Mouse (Mus musculus): Measurements from ENCODE around the gene Plgrkt. TPM values are rescaled to one million over a fixed set of nuclear protein-coding genes. Genes with fewer than 3 reads are reported as not detected.

Gene Plgrkt
- polyA plus RNA-seq, 1 experiment from 2014 or later: 68.4 TPM

DNA sequence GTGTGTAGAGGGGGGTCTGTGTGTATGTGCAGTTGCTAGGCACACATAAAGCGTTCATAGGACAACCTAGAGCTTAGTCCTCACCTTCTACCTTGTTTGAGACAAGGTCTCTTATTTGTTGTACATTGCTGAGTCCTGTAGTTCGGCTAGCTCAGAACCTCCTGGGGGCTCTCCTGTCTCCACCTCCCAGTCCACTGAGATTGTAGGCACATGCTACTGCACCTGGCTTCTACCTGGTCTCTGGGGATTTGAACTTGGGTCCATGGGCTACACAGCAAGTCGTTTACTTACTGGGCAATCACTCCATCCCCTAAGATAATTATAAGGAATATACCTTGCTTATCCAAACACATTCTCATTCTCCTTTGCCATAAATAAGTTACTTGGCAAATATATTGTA lies 5.4 kb upstream of the Plgrkt start:
- no peak for ATAC-seq (ENCODE audit: low FRiP score)
- DNase-seq (ENCODE audit: low spot score): no peak
- H3K4me2 ChIP-seq (replicated peaks; ENCODE audit: low read depth, low read length): no peak overlapping the region
- H3K27me3 ChIP-seq (ENCODE audit: control insufficient read depth, insufficient read depth, low read length): no peaks in the 10 kb centered on the region
- H3K9ac ChIP-seq (ENCODE audit: low read depth, low read length): no peak overlapping the region
- no peak overlapping the region for H3K27ac ChIP-seq (ENCODE audit: low read depth, low read length)
- H3K4me1 ChIP-seq (replicated peaks; ENCODE audit: control insufficient read depth, insufficient read depth, low read length): no peaks in the 10 kb centered on the region
- no peaks in the 10 kb centered on the region for H3K9me3 ChIP-seq (ENCODE audit: control insufficient read depth, low read length)
- no peaks in the 10 kb centered on the region for H3K36me3 ChIP-seq (ENCODE audit: control insufficient read depth, insufficient read depth, low read length)
- WGBS: 95% methylated on average over 3 of the region's 3 CpGs
- no peak overlapping the region for H3K4me3 ChIP-seq (ENCODE audit: low read depth, low read length)

GRCm38 (mm10) chr19:29372138-29372537 lies 4.9 kb upstream of the Plgrkt start:
- DNase-seq (ENCODE audit: low spot score) (no peak), ATAC-seq (ENCODE audit: low FRiP score) (no peak)
- no peak overlapping the region for H3K4me2 ChIP-seq (replicated peaks; ENCODE audit: low read depth, low read length)
- no peak overlapping the region for H3K4me3 ChIP-seq (ENCODE audit: low read depth, low read length)
- H3K27ac ChIP-seq (ENCODE audit: low read depth, low read length): no peak overlapping the region
- no peaks in the 10 kb centered on the region for H3K27me3 ChIP-seq (ENCODE audit: control insufficient read depth, insufficient read depth, low read length)
- 82% methylated on average over 4 of the region's 4 CpGs for WGBS
- H3K9me3 ChIP-seq (ENCODE audit: control insufficient read depth, low read length): no peaks in the 10 kb centered on the region
- no peak overlapping the region for H3K9ac ChIP-seq (ENCODE audit: low read depth, low read length)
- H3K4me1 ChIP-seq (replicated peaks; ENCODE audit: control insufficient read depth, insufficient read depth, low read length): peaks cover 3% of the 10 kb centered on the region; the same call in 1 of the 2 replicates
- no peaks in the 10 kb centered on the region for H3K36me3 ChIP-seq (ENCODE audit: control insufficient read depth, insufficient read depth, low read length)

- no peaks in the 10 kb centered on the region for H3K9me3 ChIP-seq (ENCODE audit: control insufficient read depth, low read length)
- no peaks in the 10 kb centered on the region for H3K36me3 ChIP-seq (ENCODE audit: control insufficient read depth, insufficient read depth, low read length)
- WGBS: 82% methylated on average over 18 of the region's 18 CpGs
- H3K9ac ChIP-seq (ENCODE audit: low read depth, low read length): no peak overlapping the region
- ATAC-seq (ENCODE audit: low FRiP score) (no peak), DNase-seq (ENCODE audit: low spot score) (no peak)
- H3K4me2 ChIP-seq (replicated peaks; ENCODE audit: low read depth, low read length): no peak overlapping the region
- no peaks in the 10 kb centered on the region for H3K27me3 ChIP-seq (ENCODE audit: control insufficient read depth, insufficient read depth, low read length)
- no peak overlapping the region for H3K27ac ChIP-seq (ENCODE audit: low read depth, low read length)
- H3K4me3 ChIP-seq (ENCODE audit: low read depth, low read length): no peak overlapping the region
- H3K4me1 ChIP-seq (replicated peaks; ENCODE audit: control insufficient read depth, insufficient read depth, low read length): peaks cover 3% of the 10 kb centered on the region; the same call in 1 of the 2 replicates
These were observed 4.3 kb upstream of the Plgrkt start for GRCm38 (mm10) chr19:29371284-29372081.

DNA sequence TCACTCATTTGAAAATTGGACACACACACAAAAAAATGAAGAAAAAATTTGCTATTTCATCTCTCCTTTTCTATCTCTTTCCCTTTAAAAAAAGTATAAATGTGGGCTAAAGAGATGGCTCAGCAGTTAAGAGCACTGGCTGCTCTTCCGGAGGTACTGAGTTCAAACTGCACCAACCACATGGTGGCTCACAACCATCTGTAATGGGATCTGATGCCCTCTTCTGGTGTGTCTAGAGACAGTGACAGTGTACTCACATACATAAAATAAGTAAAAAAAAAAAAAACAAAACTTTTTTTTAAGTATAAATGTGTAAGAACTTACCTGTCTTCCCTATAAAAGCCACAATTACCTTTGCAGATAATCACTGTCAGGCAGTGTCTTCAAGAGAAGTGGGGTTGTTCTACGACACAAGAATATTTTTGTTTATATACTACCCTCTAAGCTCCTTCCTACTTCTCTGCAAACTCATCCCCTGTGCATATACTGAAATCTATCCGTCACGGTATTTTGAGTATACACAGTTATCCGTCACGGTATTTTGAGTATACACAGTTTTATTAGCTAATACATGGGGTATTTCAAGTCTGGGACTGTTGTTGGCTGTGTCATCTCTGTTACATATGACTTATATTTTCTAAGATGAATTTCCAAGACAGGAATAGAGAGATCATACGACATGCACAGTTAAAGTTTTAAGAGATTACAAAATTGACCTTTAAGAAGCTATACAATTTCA lies 3.5 kb upstream of the Plgrkt start:
- ATAC-seq (ENCODE audit: low FRiP score) (no peak), DNase-seq (ENCODE audit: low spot score) (no peak)
- H3K4me1 ChIP-seq (replicated peaks; ENCODE audit: control insufficient read depth, insufficient read depth, low read length): peaks cover 3% of the 10 kb centered on the region; the same call in 1 of the 2 replicates
- no peak overlapping the region for H3K4me2 ChIP-seq (replicated peaks; ENCODE audit: low read depth, low read length)
- no peak overlapping the region for H3K9ac ChIP-seq (ENCODE audit: low read depth, low read length)
- 90% methylated on average over 7 of the region's 7 CpGs for WGBS
- no peaks in the 10 kb centered on the region for H3K9me3 ChIP-seq (ENCODE audit: control insufficient read depth, low read length)
- no peak overlapping the region for H3K4me3 ChIP-seq (ENCODE audit: low read depth, low read length)
- H3K27me3 ChIP-seq (ENCODE audit: control insufficient read depth, insufficient read depth, low read length): no peaks in the 10 kb centered on the region
- no peaks in the 10 kb centered on the region for H3K36me3 ChIP-seq (ENCODE audit: control insufficient read depth, insufficient read depth, low read length)
- no peak overlapping the region for H3K27ac ChIP-seq (ENCODE audit: low read depth, low read length)

DNA sequence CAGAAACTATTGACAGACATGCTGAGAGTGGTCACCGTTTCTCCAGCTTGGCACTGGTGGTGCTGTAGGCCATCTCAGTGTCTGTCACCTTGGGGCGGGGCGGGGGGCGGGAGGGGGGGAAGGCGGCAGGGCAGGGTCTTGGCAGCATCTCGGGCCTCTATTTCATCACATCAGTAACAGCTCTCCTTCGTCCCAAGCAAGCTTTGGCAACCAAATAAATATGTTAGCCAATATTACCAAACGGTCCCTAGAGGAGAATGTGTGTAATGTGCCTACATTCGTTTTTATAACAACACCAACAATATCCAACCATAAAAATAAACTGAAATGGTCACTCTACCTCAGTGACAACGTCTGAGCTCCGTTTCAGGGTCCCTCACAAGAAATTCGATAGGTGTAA lies 2.9 kb upstream of the Plgrkt start:
- H3K4me1 ChIP-seq (replicated peaks; ENCODE audit: control insufficient read depth, insufficient read depth, low read length): peaks cover 3% of the 10 kb centered on the region; the same call in 1 of the 2 replicates
- 76% methylated on average over 12 of the region's 12 CpGs for WGBS
- no peaks in the 10 kb centered on the region for H3K27me3 ChIP-seq (ENCODE audit: control insufficient read depth, insufficient read depth, low read length)
- H3K9ac ChIP-seq (ENCODE audit: low read depth, low read length): no peak overlapping the region
- H3K36me3 ChIP-seq (ENCODE audit: control insufficient read depth, insufficient read depth, low read length): no peaks in the 10 kb centered on the region
- DNase-seq (ENCODE audit: low spot score): no peak
- ATAC-seq (ENCODE audit: low FRiP score): no peak
- H3K4me3 ChIP-seq (ENCODE audit: low read depth, low read length): no peak overlapping the region
- H3K27ac ChIP-seq (ENCODE audit: low read depth, low read length): no peak overlapping the region
- H3K9me3 ChIP-seq (ENCODE audit: control insufficient read depth, low read length): no peaks in the 10 kb centered on the region
- no peak overlapping the region for H3K4me2 ChIP-seq (replicated peaks; ENCODE audit: low read depth, low read length)

DNA sequence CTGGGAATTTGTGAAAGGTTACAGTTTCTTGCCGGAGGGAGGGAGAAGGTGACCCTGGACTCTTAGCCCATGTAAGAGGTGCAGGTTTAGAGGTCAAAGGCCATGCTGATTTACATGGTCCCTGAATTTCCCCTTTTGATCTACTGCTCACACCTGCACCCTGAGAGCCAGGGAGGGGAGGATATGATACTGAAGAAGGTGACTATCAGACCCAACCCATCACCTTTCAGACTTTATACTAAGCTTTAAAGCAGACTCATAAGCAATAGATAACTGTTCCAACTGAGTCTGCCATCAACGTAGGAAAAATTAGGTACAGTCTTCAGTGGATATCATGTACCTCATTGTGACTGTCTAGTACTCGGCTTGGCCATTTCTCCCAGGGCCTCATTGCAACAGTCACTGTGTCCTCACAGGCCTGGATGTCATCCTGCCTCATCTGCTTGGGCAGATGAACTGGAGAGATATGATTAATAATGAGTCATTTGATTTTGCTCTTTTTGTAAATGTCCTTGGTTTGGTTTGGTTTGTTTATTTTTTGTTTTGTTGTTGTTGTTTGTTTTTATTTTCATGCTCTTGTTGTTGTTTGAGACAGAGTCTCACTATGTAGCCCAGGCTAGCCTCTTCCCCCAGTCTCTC lies 1.6 kb upstream of the Plgrkt start:
- ATAC-seq (ENCODE audit: low FRiP score) (no peak), DNase-seq (ENCODE audit: low spot score) (no peak)
- H3K9me3 ChIP-seq (ENCODE audit: control insufficient read depth, low read length): no peaks in the 10 kb centered on the region
- 87% methylated on average over 3 of the region's 3 CpGs for WGBS
- peaks cover 3% of the 10 kb centered on the region; the same call in 1 of the 2 replicates for H3K4me1 ChIP-seq (replicated peaks; ENCODE audit: control insufficient read depth, insufficient read depth, low read length)
- H3K9ac ChIP-seq (ENCODE audit: low read depth, low read length): no peak overlapping the region
- H3K4me2 ChIP-seq (replicated peaks; ENCODE audit: low read depth, low read length): no peak overlapping the region
- no peaks in the 10 kb centered on the region for H3K27me3 ChIP-seq (ENCODE audit: control insufficient read depth, insufficient read depth, low read length)
- no peaks in the 10 kb centered on the region for H3K36me3 ChIP-seq (ENCODE audit: control insufficient read depth, insufficient read depth, low read length)
- no peak overlapping the region for H3K27ac ChIP-seq (ENCODE audit: low read depth, low read length)
- H3K4me3 ChIP-seq (ENCODE audit: low read depth, low read length): no peak overlapping the region

GRCm38 (mm10) chr19:29368041-29368440 lies 851 bp upstream of the Plgrkt start:
- DNase-seq (ENCODE audit: low spot score): no peak

GRCm38 (mm10) chr19:29366226-29366968 lies 793 bp downstream of the Plgrkt start:
- no peak overlapping the region for H3K9ac ChIP-seq (ENCODE audit: low read depth, low read length)
- peaks cover 3% of the 10 kb centered on the region; the same call in 1 of the 2 replicates for H3K4me1 ChIP-seq (replicated peaks; ENCODE audit: control insufficient read depth, insufficient read depth, low read length)
- ATAC-seq (ENCODE audit: low FRiP score): no peak
- no peak for DNase-seq (ENCODE audit: low spot score)
- peak overlapping the region; percentile 37 for H3K4me3 ChIP-seq (ENCODE audit: low read depth, low read length)
- no peaks in the 10 kb centered on the region for H3K36me3 ChIP-seq (ENCODE audit: control insufficient read depth, insufficient read depth, low read length)
- no peaks in the 10 kb centered on the region for H3K9me3 ChIP-seq (ENCODE audit: control insufficient read depth, low read length)
- H3K4me2 ChIP-seq (replicated peaks; ENCODE audit: low read depth, low read length): peak overlapping the region; percentile 67
- 56% methylated on average over 20 of the region's 20 CpGs for WGBS
- H3K27me3 ChIP-seq (ENCODE audit: control insufficient read depth, insufficient read depth, low read length): no peaks in the 10 kb centered on the region
- no peak overlapping the region for H3K27ac ChIP-seq (ENCODE audit: low read depth, low read length)

More at GRCm38 (mm10) chr19:29368041-29368440, 851 bp upstream of the Plgrkt start:
- H3K9me3 ChIP-seq (ENCODE audit: control insufficient read depth, low read length): no peaks in the 10 kb centered on the region
- no peak overlapping the region for H3K9ac ChIP-seq (ENCODE audit: low read depth, low read length)
- H3K27ac ChIP-seq (ENCODE audit: low read depth, low read length): no peak overlapping the region
- no peaks in the 10 kb centered on the region for H3K36me3 ChIP-seq (ENCODE audit: control insufficient read depth, insufficient read depth, low read length)
- ATAC-seq (ENCODE audit: low FRiP score): no peak
- H3K4me2 ChIP-seq (replicated peaks; ENCODE audit: low read depth, low read length): no peak overlapping the region
- H3K27me3 ChIP-seq (ENCODE audit: control insufficient read depth, insufficient read depth, low read length): no peaks in the 10 kb centered on the region
- H3K4me3 ChIP-seq (ENCODE audit: low read depth, low read length): no peak overlapping the region
- H3K4me1 ChIP-seq (replicated peaks; ENCODE audit: control insufficient read depth, insufficient read depth, low read length): peaks cover 3% of the 10 kb centered on the region; the same call in 1 of the 2 replicates
- 95% methylated on average over 2 of the region's 2 CpGs for WGBS
